Comparison of ENCODE assay signal across 37 mouse cellular contexts in the genomic region with DNA sequence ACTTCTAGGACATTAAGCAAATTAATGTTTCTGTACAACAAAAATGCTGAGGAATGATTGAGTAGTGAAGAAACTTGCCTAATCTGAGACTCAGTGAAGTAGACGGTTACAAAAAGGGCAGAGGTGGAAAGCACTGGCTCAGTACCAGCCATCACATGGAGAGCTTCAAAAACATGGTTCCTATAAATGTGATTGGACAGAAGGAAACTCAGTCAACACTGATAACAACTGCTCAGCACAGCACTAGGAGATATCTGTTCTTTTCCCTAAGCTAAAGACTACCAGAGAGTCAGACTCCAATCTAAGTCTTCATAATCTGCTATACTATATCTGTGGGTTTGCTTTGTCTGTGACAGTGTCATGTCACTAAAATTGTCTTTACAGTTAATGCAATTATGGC. TPM values are rescaled to one million over a fixed set of nuclear protein-coding genes. Genes with fewer than 3 reads are reported as not detected.
"Had no signal": no experiment of that assay in that cellular context is flagged by ENCODE, and none has a peak within 500 bp of the region (broad histone marks: within the 10 kb centered on the region; RNA-seq: fewer than 3 reads in every experiment).

No protein-coding gene starts in this region.

- H3K9ac ChIP-seq: limb, embryonic 12.5 days; limb, embryonic 13.5 days; limb, embryonic 15.5 days; liver, embryonic 12.5 days; liver, embryonic 13.5 days; liver, embryonic 14.5 days; liver, embryonic 15.5 days; liver, postnatal 0 days; lung, embryonic 14.5 days; lung, embryonic 15.5 days; midbrain, embryonic 12.5 days; midbrain, embryonic 13.5 days; midbrain, embryonic 15.5 days; neural tube, embryonic 12.5 days had no signal

- H3K4me1 ChIP-seq: limb, embryonic 10.5 days; limb, embryonic 12.5 days; limb, embryonic 13.5 days; limb, embryonic 15.5 days; liver, embryonic 12.5 days; liver, embryonic 13.5 days; liver, embryonic 15.5 days; lung, embryonic 15.5 days; midbrain, embryonic 10.5 days; midbrain, embryonic 12.5 days; midbrain, embryonic 13.5 days; midbrain, embryonic 15.5 days; neural tube, embryonic 12.5 days had no signal

- H3K27me3 ChIP-seq: limb, embryonic 12.5 days; limb, embryonic 13.5 days; limb, embryonic 15.5 days; liver, embryonic 12.5 days; liver, embryonic 13.5 days; liver, embryonic 15.5 days; lung, embryonic 15.5 days; megakaryocyte, embryonic 14.5 days; midbrain, embryonic 12.5 days; midbrain, embryonic 13.5 days; midbrain, embryonic 15.5 days; neural tube, embryonic 12.5 days had no signal

- DNase-seq: left cerebral cortex, postnatal 4 days; liver; liver, embryonic 13.5 days; liver, postnatal 0 days; lung, adult 18-20 months; lung, adult 2 months; lung, embryonic 14.5 days; lung, postnatal 10 days; lung, postnatal 14 days; lung, postnatal 36 days; lung, postnatal 4 days; midbrain, embryonic 14.5 days had no signal

- ATAC-seq: liver, embryonic 12.5 days; liver, postnatal 0 days; lung, postnatal 0 days; midbrain, embryonic 13.5 days; midbrain, embryonic 15.5 days; midbrain, embryonic 16.5 days had no signal

- H3K4me3 ChIP-seq: limb, embryonic 10.5 days; limb, embryonic 12.5 days; limb, embryonic 13.5 days; limb, embryonic 15.5 days; liver, embryonic 12.5 days; liver, embryonic 13.5 days; liver, embryonic 15.5 days; lung, embryonic 15.5 days; megakaryocyte, embryonic 14.5 days; midbrain, embryonic 10.5 days; midbrain, embryonic 12.5 days; midbrain, embryonic 13.5 days; midbrain, embryonic 15.5 days; myocyte; neural tube, embryonic 12.5 days had no signal

- H3K27ac ChIP-seq: limb, embryonic 10.5 days; limb, embryonic 12.5 days; limb, embryonic 13.5 days; limb, embryonic 15.5 days; liver, embryonic 12.5 days; liver, embryonic 13.5 days; liver, embryonic 14.5 days; liver, embryonic 15.5 days; lung, embryonic 15.5 days; macrophage; midbrain, embryonic 10.5 days; midbrain, embryonic 12.5 days; midbrain, embryonic 13.5 days; midbrain, embryonic 15.5 days; neural tube, embryonic 12.5 days had no signal

- H3K36me3 ChIP-seq: limb, embryonic 10.5 days; limb, embryonic 12.5 days; limb, embryonic 13.5 days; limb, embryonic 15.5 days; liver, embryonic 12.5 days; liver, embryonic 13.5 days; liver, embryonic 15.5 days; lung, embryonic 15.5 days; midbrain, embryonic 10.5 days; midbrain, embryonic 12.5 days; midbrain, embryonic 13.5 days; midbrain, embryonic 15.5 days; neural tube, embryonic 12.5 days had no signal

- H3K4me2 ChIP-seq: limb, embryonic 12.5 days; limb, embryonic 13.5 days; limb, embryonic 15.5 days; liver, embryonic 11.5 days; liver, embryonic 12.5 days; liver, embryonic 13.5 days; liver, embryonic 15.5 days; lung, embryonic 14.5 days; lung, embryonic 15.5 days; midbrain, embryonic 11.5 days; midbrain, embryonic 12.5 days; midbrain, embryonic 13.5 days; midbrain, embryonic 15.5 days; neural tube, embryonic 12.5 days had no signal

- H3K9me3 ChIP-seq: limb, embryonic 10.5 days; limb, embryonic 12.5 days; limb, embryonic 13.5 days; limb, embryonic 15.5 days; liver, embryonic 12.5 days; liver, embryonic 13.5 days; liver, embryonic 15.5 days; lung, embryonic 15.5 days; megakaryocyte, embryonic 14.5 days; midbrain, embryonic 10.5 days; midbrain, embryonic 12.5 days; midbrain, embryonic 13.5 days; midbrain, embryonic 15.5 days; neural tube, embryonic 12.5 days had no signal

RNA-seq across cellular contexts. Expression of a gene that starts 25.2 kb away (rescaled TPM):
- total RNA-seq: liver, adult 2 months; megakaryocyte-erythroid progenitor cell, adult 5-6 weeks had no signal
- polyA plus RNA-seq: limb, embryonic 10.5 days; limb, embryonic 11.5 days; liver, adult 2 months; liver, embryonic 15.5 days; liver, embryonic 16.5 days; liver, postnatal 0 days; midbrain, embryonic 13.5 days; midbrain, embryonic 14.5 days; neural tube, embryonic 11.5 days had no signal
